Mouse (Mus musculus) G1E (cell line): ENCODE measurements around the gene Cysltr2.

ENCODE experiments used
- CTCF ChIP-seq: IDR thresholded peaks from 2 replicates; pipeline ENCODE4 v1.5.1; 2012; ENCODE audit warnings: low read depth, low read length, inconsistent platforms, mixed read lengths
- GATA1 ChIP-seq: IDR thresholded peaks from 2 replicates; pipeline ENCODE4 v1.6.1; 2012; ENCODE audit warnings: borderline replicate concordance, low read length, inconsistent platforms, mixed read lengths
- GATA2 ChIP-seq: IDR thresholded peaks from 2 replicates; pipeline ENCODE4 v1.6.1; 2012; ENCODE audit warnings: low read depth, low read length, inconsistent platforms, borderline replicate concordance
- POLR2AphosphoS5 ChIP-seq: IDR thresholded peaks from 2 replicates; pipeline ENCODE4 v1.6.1; 2012; ENCODE audit warnings: low read depth, low read length, inconsistent platforms; ENCODE audit not compliant: insufficient replicate concordance
- TAL1 ChIP-seq: conservative IDR thresholded peaks from 2 replicates; pipeline ENCODE4 v1.6.1; 2012; ENCODE audit warnings: low read depth, low read length, inconsistent platforms, mixed read lengths

DNA sequence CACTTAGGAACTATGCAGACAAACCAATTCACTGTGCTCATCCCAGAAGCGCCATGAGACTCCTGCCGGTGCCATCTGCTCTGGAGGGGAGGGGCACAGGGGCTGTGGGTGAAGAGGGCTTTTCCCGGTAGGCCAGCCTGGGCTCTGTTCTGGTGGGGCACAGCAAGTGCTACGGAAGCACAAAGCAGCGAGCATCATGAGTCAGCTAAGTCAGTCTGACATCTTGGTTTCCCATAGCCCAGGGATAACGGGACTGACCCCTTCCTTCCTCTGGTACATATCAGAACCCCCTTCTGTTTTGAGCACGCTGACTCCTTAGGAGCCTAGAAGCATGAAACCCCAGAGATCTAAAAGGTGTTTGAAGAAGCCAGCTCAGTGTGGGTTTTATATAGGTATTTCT lies 15.5 kb upstream of the Cysltr2 start:
- TF ChIP-seq CTCF, result no peak
- no peak for TF ChIP-seq GATA1
- TF ChIP-seq TAL1, result no peak
- TF ChIP-seq POLR2AphosphoS5, result no peak
- no peak for TF ChIP-seq GATA2
